In the genomic region with DNA sequence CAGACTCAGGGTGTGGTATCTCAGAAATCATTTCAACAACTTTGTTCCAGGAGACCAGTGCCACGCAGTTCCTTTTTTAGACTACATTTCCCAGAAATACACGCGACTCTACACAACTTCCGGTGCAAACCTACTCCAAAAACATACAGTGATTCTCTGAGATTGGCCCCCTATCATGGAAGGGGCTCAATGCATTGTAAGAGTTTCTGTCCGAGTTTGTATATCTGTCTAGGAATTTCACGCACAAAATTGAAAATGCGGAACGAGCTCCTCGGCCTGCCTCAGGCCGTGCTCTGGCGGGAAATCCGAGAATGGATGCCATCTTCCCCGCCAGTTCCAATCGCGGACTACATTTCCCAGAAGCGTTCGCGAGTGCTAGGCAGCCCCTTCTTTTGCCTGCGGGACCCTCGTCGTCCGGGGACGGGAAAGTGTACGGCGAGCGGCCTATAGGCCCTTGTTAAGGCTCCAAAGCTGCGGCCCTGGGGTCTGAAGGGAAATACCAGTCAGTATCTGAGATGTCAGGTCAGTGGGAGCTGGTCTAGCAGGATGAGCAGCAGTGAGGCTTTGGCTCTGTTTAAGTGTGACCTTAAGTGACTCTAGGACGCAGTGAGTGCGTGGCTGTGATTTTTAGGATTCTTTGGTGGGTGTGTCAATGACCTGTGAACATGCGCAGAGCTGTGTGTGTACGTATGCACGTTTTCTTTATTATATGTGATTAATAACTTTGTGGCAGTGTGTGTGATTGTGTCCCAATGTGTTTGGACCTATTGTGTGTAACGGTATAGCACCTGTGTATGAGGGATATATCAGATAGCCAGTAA, we compare ENCODE assay signal across 8 mouse cellular contexts. TPM values are rescaled to one million over a fixed set of nuclear protein-coding genes. Genes with fewer than 3 reads are reported as not detected.
DNase-seq lines count a peak whose midpoint lies in the region; ATAC-seq and TF ChIP-seq lines count a peak whose summit lies in the region.

TSS of gene Zfp383 (plus strand) at position 94 of the 821 bp plus-strand sequence.

- H3K4me2 ChIP-seq in embryonic facial prominence, embryonic 15.5 days (replicated peaks): peak within 1 kb of the TSS; percentile 72
- peak within 1 kb of the TSS; percentile 62 for H3K4me2 ChIP-seq in limb, embryonic 14.5 days (replicated peaks; ENCODE audit: low read depth, low read length, severe bottlenecking)
- H3K4me2 ChIP-seq in midbrain, postnatal 0 days (ENCODE audit: low read depth, low read length, poor library complexity, severe bottlenecking): peak within 1 kb of the TSS; percentile 44

- ATAC-seq in embryonic facial prominence, embryonic 15.5 days (ENCODE audit: insufficient number of reproducible peaks, low FRiP score, low TSS enrichment, low read depth): peak; percentile 87
- peak; percentile 88 for ATAC-seq in limb, embryonic 14.5 days (ENCODE audit: low FRiP score, low read depth)
- peak; percentile 71 for ATAC-seq in midbrain, postnatal 0 days (ENCODE audit: low FRiP score)

- peak; percentile 94 for DNase-seq in A20 (ENCODE audit: low read depth, low spot score)
- peak; percentile 86 for DNase-seq in heart, adult 8-10 months (ENCODE audit: low spot score)
- peak; percentile 87 for DNase-seq in kidney, adult 9 months
- peak; percentile 93 for DNase-seq in limb, embryonic 14.5 days (ENCODE audit: low spot score)
- DNase-seq in midbrain, postnatal 0 days (ENCODE audit: low spot score): peak; percentile 92
- DNase-seq in spleen, postnatal 14 days (ENCODE audit: low spot score in 2 of 2): peak; percentile 40 to 62

- under 1% methylated on average over 33 of the region's 33 CpGs for whole genome bisulfite sequencing in bone marrow, adult 2 months
- under 1% methylated on average over 33 of the region's 33 CpGs for WGBS in embryonic facial prominence, embryonic 15.5 days
- under 1% methylated on average over 33 of the region's 33 CpGs for WGBS in limb, embryonic 14.5 days
- under 1% methylated on average over 33 of the region's 33 CpGs for WGBS in midbrain, postnatal 0 days

- H3K36me3 ChIP-seq in embryonic facial prominence, embryonic 15.5 days: peaks cover 28% of the 10 kb centered on the region
- peaks cover 28% of the 10 kb centered on the region for H3K36me3 ChIP-seq in limb, embryonic 14.5 days (ENCODE audit: control insufficient read depth, insufficient read depth, low read length)
- peaks cover 13% of the 10 kb centered on the region for H3K36me3 ChIP-seq in midbrain, postnatal 0 days (ENCODE audit: insufficient read depth, low read length)

- no peaks in the 10 kb centered on the region for H3K9me3 ChIP-seq in embryonic facial prominence, embryonic 15.5 days (replicated peaks)
- H3K9me3 ChIP-seq in limb, embryonic 14.5 days (ENCODE audit: control insufficient read depth, low read length): no peaks in the 10 kb centered on the region
- no peaks in the 10 kb centered on the region for H3K9me3 ChIP-seq in midbrain, postnatal 0 days (ENCODE audit: low read length)

- no peaks in the 10 kb centered on the region for H3K27me3 ChIP-seq in embryonic facial prominence, embryonic 15.5 days
- H3K27me3 ChIP-seq in limb, embryonic 14.5 days (ENCODE audit: control insufficient read depth, insufficient read depth, low read length): no peaks in the 10 kb centered on the region
- no peaks in the 10 kb centered on the region for H3K27me3 ChIP-seq in midbrain, postnatal 0 days (ENCODE audit: insufficient read depth, low read length)

- peak within 1 kb of the TSS; percentile 73 for H3K9ac ChIP-seq in embryonic facial prominence, embryonic 15.5 days
- H3K9ac ChIP-seq in limb, embryonic 14.5 days (ENCODE audit: low read depth, low read length, severe bottlenecking): peak within 1 kb of the TSS; percentile 77
- peak within 1 kb of the TSS; percentile 64 for H3K9ac ChIP-seq in midbrain, postnatal 0 days (replicated peaks; ENCODE audit: low read length, poor library complexity, severe bottlenecking)

- peak within 1 kb of the TSS; percentile 72; the same call in 1 of the 2 replicates for H3K27ac ChIP-seq in bone marrow, adult 2 months (ENCODE audit: control insufficient read depth, insufficient read depth, low read depth, low read length, poor library complexity)
- H3K27ac ChIP-seq in embryonic facial prominence, embryonic 15.5 days (replicated peaks): peak within 1 kb of the TSS; percentile 98
- peak within 1 kb of the TSS; percentile 88 for H3K27ac ChIP-seq in limb, embryonic 14.5 days (replicated peaks; ENCODE audit: low read depth, low read length)
- H3K27ac ChIP-seq in midbrain, postnatal 0 days (ENCODE audit: low read depth, low read length): peak within 1 kb of the TSS; percentile 94

- no peak for TF ChIP-seq CTCF in bone marrow, adult 2 months (IDR thresholded peaks at IDR 0.05; ENCODE audit: control insufficient read depth, insufficient read depth, low read length)
- no peak for TF ChIP-seq CTCF in midbrain, postnatal 0 days (IDR thresholded peaks at IDR 0.05)

- TF ChIP-seq POLR2A in bone marrow, adult 2 months (IDR thresholded peaks at IDR 0.05; ENCODE audit: borderline replicate concordance, control insufficient read depth, low read depth, low read length): no peak; the same call in 1 of the 2 replicates
- peak; percentile 70; the same call in 1 of the 2 replicates for TF ChIP-seq POLR2A in limb, embryonic 14.5 days (IDR thresholded peaks at IDR 0.05; ENCODE audit: borderline replicate concordance, extremely low read depth, insufficient read depth, insufficient read length)

- peak within 1 kb of the TSS; percentile 99 for H3K4me3 ChIP-seq in bone marrow, adult 2 months (replicated peaks; ENCODE audit: control insufficient read depth, low read depth, low read length)
- peak within 1 kb of the TSS; percentile 70 for H3K4me3 ChIP-seq in embryonic facial prominence, embryonic 15.5 days (replicated peaks)
- peak within 1 kb of the TSS; percentile 76 for H3K4me3 ChIP-seq in limb, embryonic 14.5 days (replicated peaks; ENCODE audit: low read length)
- H3K4me3 ChIP-seq in midbrain, postnatal 0 days (ENCODE audit: low read depth, low read length): peak within 1 kb of the TSS; percentile 67

- H3K4me1 ChIP-seq in bone marrow, adult 2 months (ENCODE audit: control insufficient read depth, insufficient read depth, low read length): peaks cover 1% of the 10 kb centered on the region; the same call in 1 of the 2 replicates
- H3K4me1 ChIP-seq in embryonic facial prominence, embryonic 15.5 days: peaks cover 24% of the 10 kb centered on the region
- peaks cover 14% of the 10 kb centered on the region for H3K4me1 ChIP-seq in limb, embryonic 14.5 days (ENCODE audit: control insufficient read depth, insufficient read depth, low read length)
- H3K4me1 ChIP-seq in midbrain, postnatal 0 days (ENCODE audit: insufficient read depth, low read length): peaks cover 6% of the 10 kb centered on the region; the same call in 1 of the 2 replicates

RNA-seq across cellular contexts. Expression of gene Zfp383, which starts in this region (rescaled TPM):
- 1.6 and 3.9 TPM in 2 replicates for polyA plus RNA-seq in bone marrow, adult 2 months (2011; ENCODE audit: insufficient read depth, insufficient read length, low replicate concordance, missing spikeins)
- 5.0 and 5.3 TPM in 2 replicates for polyA plus RNA-seq in embryonic facial prominence, embryonic 15.5 days (2015; fragmentation: Nextera tagmentation; extraction: Ambion mirVana)
- 1 to 10 TPM; 3.8 to 9.5 (median 6.4) TPM for total RNA-seq in heart, adult 8-10 months (2022)
- polyA plus RNA-seq in limb, embryonic 14.5 days (2012; rRNA removed): 13.8 and 13.9 TPM in 2 replicates
- 9.5 and 10.5 TPM in 2 replicates for polyA plus RNA-seq in limb, embryonic 14.5 days (2014; fragmentation: Nextera tagmentation; extraction: Ambion mirVana)
- 6.6 and 7.9 TPM in 2 replicates for total RNA-seq in midbrain, postnatal 0 days (2014; rRNA removed)
- 5.4 and 5.8 TPM in 2 replicates for polyA plus RNA-seq in midbrain, postnatal 0 days (2015; fragmentation: Nextera tagmentation; extraction: Ambion mirVana)

Comparison
In these comparisons a context has a peak if more than half of its experiments do, and no peak if none do; other contexts are left out.
1. Peak in every context shown above with its lines: DNase-seq, ATAC-seq, H3K4me3 ChIP-seq and H3K27ac ChIP-seq.